Mouse (Mus musculus) kidney, postnatal 14 days (tissue): ENCODE measurements around the gene Enox1.

Experiments used
- DNase-seq: peaks from one replicate; pipeline ENCODE4 v3.0.0; 2022; ENCODE audit warnings: mixed read lengths

Enox1 gene

DNA sequence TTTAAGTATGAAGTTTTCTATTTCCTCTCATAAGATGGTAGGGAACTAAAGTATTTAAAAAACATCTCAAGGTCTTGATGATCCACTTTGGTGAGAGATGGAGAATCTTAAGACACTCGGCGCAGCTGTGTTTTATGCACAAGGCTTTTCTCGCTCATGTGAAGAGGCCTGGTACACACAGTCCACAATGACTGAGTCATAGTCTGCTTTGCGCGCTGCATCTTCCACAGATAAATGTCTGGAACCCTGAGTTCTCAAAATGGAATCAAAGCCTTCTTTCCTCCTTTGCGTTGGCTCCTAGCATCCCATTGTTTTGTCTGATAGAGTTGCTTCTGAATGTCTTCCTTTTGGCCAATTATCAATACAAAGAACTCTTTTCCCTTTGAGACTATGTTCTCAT lies 119.0 kb downstream of the Enox1 start:
- no peak for DNase-seq

GRCm38 (mm10) chr14:77279143-77279542 lies 122.6 kb downstream of the Enox1 start:
- DNase-seq = no peak

DNA sequence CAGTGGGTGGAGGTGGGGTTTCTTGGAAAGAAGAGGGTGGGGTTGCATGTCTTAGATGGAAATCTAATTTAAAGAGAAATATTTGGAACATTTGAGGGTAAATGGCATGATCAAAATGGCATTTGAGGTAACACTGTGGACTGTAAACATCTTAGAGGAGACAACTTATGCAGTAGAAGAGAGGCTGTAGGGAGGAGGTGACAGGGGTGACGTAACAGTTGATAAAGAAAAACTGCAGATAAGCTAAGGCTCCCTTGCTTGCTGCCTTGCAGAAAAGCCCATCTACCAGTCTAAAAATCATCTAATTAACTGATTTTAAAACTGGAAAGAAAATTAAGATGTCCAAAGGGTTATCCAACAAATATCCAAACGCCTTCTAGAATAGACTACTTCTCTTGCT lies 123.9 kb downstream of the Enox1 start:
- no peak for DNase-seq

DNA sequence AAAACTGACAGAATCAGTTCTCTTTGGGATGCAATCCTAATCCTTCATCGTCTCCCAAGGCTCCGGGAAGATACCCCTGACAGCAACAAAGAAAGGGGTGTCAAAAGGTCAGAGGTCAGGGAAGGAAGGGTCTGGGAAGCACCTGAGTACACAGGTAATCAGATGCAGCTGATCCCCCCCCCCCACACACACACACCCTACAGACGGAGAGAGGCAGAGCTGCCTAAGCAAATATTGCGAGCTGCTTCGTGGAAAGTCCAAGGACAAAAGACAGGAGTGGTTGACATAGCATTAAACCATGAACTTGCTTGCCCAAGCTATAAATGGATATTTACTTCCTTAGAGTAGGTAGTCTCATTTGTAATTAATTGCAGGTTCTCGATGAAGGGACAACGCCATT lies 124.3 kb downstream of the Enox1 start:
- no peak for DNase-seq

- no peak for DNase-seq
Measured at GRCm38 (mm10) chr14:77283939-77284338, 127.4 kb downstream of the Enox1 start.

DNA sequence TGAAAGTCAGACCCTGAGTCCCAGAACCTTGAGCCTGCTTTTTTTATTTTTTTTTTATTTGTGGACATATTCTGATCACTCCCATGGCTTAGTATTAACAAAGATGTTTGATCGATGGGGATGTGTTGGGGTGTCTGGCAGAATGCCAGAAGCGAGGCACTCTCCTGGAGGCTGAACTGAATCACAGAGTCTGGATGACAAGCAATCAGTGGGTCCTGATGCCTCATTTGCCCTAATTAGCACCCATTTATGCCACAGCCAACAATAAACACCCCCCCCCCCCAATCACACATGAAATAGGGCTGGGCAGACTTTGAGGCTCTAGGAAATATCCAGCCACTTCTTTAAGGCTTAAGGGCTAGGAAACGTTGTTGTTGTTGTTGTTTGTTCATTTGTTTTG lies 128.9 kb downstream of the Enox1 start:
- no peak for DNase-seq

GRCm38 (mm10) chr14:77291756-77292155 lies 135.2 kb downstream of the Enox1 start:
- no peak for DNase-seq

DNA sequence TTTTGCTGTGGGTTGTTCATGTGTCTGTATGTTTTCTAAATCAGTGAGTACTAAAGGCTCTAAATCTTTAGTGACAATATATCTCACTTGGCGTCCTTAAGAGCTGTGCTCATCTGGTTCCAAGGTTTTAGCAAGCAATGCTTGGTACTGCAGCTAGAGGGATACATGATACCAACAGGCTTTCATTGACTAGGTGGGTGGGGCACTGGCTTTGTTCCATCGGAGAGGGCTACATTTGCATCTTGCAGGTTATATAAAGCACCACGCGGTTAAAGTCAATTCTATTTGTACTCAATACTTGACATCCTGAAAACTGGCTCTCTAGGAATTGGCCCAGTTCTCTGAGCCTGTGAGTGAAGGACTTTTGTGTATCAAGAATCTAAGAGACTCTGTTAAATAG lies 140.5 kb downstream of the Enox1 start:
- no peak for DNase-seq

GRCm38 (mm10) chr14:77298327-77298726 lies 141.8 kb downstream of the Enox1 start:
- DNase-seq = no peak

DNA sequence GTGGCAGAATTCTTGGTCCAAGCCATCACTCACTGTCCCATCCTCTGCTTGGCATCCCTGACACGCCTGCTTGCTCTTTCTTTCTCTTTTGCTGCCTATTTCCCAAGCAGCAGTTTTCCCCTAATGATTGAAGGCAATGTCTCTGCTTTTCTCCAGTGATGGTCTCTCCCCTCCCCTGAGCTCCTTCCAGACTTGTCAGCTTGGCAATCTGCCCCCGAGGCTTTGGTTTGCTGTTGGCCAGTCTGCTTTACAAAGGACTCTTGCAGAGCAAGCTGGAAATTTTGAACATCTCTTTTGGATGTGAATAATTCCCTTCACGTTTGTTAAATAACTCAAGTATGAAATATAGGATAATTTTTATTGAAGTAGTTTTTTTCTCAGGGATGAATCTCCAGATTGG lies 153.0 kb downstream of the Enox1 start:
- DNase-seq = no peak

GRCm38 (mm10) chr14:77311456-77311855 lies 154.9 kb downstream of the Enox1 start:
- DNase-seq = no peak

GRCm38 (mm10) chr14:77319396-77319795 lies 162.8 kb downstream of the Enox1 start:
- DNase-seq = no peak

- no peak for DNase-seq
Measured at GRCm38 (mm10) chr14:77324348-77324747, 167.8 kb downstream of the Enox1 start.

- peak; percentile 27 for DNase-seq
Measured at GRCm38 (mm10) chr14:77327693-77328092, 171.1 kb downstream of the Enox1 start.

GRCm38 (mm10) chr14:77329791-77330190 lies 173.2 kb downstream of the Enox1 start:
- no peak for DNase-seq

DNA sequence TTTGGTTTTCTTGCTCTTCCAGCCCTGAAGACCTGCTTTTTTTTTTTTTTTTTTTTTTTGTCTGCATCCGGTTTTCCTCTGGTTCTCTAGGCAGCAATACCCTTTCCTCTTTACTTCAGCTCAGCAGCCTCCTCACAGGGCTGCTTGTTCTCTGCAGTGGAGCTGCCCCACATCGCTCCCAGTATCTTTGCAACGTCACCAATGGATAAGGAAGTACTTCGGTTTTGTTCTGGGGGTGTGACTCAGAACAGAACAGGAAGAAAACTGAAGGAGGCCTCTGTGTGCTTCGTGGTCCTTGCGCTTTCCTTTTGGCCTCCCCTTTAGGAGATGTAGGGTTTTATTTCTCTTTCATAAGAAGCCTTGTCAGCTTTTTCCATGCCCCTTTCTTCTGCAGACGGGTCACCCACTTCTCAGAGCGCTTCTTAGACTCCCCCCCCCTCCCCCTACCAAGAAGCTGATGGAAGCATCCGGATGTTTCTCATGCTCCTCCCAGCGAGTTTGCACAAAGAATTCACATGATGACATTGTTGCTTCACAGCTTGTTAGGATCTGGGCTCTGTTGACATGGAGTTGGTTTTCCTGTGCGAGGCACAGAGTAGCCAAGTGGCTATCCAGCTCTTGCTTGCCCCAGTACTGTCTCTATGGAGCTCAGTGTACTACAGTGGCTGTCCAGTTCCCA lies 187.2 kb downstream of the Enox1 start:
- peak; percentile 15 for DNase-seq

GRCm38 (mm10) chr14:77346296-77346695 lies 189.7 kb downstream of the Enox1 start:
- DNase-seq = no peak

DNA sequence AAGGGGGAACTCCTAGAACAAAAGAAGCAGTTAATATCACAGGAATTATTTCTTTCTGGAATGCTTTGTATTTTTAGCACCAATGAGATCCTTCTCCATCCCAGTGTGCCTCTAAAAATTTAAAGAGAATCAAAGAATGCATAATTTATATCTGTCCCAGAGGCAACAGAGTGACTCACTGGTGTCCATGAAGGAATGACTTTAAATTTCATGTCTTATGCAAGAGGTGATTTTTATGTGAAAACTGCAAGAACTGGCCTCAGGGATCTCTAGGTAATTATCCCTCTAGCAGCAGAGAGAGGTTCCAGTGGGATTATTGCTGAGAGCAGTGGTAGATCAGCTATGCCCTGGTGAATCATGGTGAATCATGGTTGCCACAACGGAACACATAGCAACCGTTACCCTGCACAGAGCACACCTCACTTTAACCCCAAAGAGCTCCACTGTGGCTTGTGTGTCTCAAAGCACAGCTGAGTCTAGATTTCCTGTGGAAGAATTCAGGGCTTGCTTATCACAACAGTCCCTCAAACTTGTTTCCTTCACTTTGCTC lies 195.3 kb downstream of the Enox1 start:
- DNase-seq = no peak

DNA sequence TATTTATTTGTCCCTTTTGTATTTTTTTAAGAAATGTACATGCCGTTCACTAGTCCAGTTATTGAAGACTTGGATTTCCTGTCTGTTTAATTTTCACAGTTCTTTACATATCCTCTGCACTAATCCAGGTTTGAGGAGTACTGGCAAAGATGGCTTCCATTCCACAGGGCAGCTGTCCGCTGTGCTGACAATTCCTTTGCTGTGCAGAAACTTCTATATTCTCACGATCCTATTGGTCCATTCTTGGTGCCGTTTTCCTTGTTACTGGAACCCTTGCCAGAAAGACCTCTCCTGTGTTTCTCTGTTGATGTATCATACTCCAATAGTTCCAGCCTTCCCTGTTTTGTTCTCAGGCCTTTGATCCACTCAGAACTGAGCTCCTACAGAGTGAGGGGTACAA lies 206.1 kb downstream of the Enox1 start:
- DNase-seq = no peak

GRCm38 (mm10) chr14:77368411-77368810 lies 211.8 kb downstream of the Enox1 start:
- DNase-seq = no peak

DNA sequence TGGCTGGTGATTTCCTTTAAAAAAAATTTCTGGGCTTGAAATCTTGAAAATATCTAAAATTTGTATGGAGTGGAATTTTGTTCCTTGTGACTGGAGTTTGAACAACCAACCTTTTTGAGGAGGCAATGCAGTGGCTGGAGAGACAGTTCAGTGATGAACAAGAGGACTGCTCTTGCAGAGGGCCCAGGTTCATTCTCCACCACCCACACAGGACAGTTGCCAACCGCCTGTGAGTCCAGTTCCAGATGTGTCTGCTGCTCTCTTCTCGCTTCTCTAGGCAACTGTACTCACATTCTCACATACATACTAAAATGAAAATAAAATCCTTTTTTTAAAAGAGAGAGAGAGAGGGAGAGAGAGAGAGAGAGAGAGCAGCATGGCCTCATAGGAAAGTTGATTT lies 212.5 kb downstream of the Enox1 start:
- no peak for DNase-seq

DNA sequence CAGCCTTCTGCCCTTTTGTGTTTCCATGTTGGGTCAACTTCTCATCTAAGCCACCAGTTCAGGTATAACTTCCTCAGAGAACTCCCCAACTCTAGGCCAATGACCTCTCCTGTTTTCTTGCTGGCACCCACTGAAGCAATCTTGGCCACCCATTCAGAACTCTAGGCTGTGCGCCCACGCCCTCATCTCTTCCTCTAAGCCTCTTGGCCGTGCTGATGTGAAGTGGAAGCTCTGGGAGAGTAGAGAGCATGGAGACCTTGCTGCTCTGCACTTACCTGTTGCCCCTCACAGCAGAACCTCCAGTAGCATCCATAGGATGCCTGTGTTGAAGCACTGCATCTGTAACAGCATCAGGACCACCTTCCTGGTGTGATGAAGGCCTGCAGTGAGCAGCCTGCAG lies 214.0 kb downstream of the Enox1 start:
- DNase-seq = no peak

GRCm38 (mm10) chr14:77371977-77372376 lies 215.4 kb downstream of the Enox1 start:
- no peak for DNase-seq

- DNase-seq = no peak
Measured at GRCm38 (mm10) chr14:77373119-77373518, 216.6 kb downstream of the Enox1 start.

DNA sequence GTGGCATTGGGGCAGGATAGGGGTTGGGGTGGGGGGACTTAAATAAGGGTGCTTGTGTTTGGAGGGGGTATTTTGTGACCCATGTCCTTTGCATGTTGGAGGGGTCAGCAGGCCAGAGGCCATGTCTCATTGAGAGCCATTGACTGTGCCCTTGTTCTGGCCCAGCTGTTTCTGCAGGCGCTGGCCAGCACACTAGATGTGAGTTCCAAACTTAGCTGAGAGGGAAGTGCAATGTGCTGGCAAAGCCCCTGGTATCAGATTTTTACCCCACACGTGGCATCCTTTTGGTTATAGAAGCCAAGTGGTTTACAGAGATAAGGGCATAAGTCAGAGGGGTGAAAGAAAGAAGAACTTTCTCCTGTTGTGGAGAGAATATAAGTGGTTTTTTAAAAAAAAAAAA lies 218.5 kb downstream of the Enox1 start:
- no peak for DNase-seq
